Mouse (Mus musculus) liver, adult 2 months (tissue): ENCODE measurements around the gene Lcp2.

ENCODE experiments used
- CTCF ChIP-seq: fragments of 200-500 bp; IDR thresholded peaks from 2 replicates; pipeline ENCODE4 v1.5.1; 2011; ENCODE audit warnings: low read depth, low read length, control low read depth
- POLR2A ChIP-seq: fragments of 200-500 bp; IDR thresholded peaks from 2 replicates; pipeline ENCODE4 v1.6.1; 2011; ENCODE audit warnings: low read length, control low read depth; ENCODE audit not compliant: insufficient read depth; ENCODE audit errors: extremely low read depth

GRCm38 (mm10) chr11:34012007-34012652 lies 34.6 kb upstream of the Lcp2 start:
- no peak for TF ChIP-seq POLR2A
- TF ChIP-seq CTCF: no peak
